Mouse (Mus musculus) brain, embryonic 18.5 days (tissue): Measurements from ENCODE around the gene Aip.

ENCODE experiments used
- DNase-seq: peaks from one replicate; pipeline ENCODE4 v3.0.0-alpha.2; 2012; ENCODE audit warnings: low read depth, low spot score

Gene Aip

GRCm38 (mm10) chr19:4125741-4126696 is at the start of gene Aip:
TSS of gene Aip (minus strand) at chr19:4125858.
- DNase-seq: peak; percentile 93

- DNase-seq: no peak
Measured at GRCm38 (mm10) chr19:4172925-4173324, 47.3 kb upstream of the Aip start.

DNA sequence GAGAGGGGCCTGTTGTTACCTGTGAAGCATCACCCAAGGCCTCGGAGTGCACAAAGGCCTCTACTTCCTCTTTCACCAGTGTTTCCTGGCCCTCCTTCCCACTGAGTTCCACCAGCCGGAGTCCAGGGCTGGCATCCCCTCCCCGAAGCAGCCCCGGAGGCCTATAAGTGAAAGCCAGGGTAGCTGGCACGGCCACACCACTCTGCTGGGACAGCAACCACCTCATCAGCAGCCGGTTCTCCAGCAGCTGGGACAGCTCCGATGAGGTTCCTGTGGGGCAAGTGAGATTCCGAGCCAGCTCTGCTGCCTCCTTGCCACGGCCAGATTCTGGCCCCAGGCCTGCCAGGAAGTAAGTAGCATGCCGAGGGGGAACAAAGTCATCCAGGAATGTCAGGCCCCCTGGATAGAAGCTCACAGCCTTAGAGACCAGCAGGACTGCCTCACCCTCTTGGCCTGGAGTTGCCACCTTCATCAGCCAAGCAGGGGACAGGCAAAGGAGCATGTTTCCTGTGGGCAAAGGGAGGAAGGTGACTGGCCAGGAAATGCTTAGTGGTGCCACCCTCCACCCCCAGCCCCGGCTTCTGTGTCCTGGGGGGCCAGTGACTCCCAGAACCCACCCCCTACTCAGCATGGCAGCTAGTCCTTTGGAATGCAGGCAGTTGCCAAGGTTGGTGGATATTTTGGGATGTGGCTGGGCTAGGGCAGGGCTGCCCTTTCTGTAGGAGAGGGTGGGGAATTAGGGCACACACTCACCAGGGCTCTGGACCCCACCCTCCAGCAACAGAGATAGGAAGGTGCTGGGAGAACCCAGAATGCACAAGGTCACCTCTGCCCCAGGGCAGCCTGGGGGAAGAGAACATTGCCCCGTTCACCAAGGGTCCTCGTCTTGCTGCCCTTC is 46.0 kb upstream of the Aip start:
- DNase-seq: no peak

DNA sequence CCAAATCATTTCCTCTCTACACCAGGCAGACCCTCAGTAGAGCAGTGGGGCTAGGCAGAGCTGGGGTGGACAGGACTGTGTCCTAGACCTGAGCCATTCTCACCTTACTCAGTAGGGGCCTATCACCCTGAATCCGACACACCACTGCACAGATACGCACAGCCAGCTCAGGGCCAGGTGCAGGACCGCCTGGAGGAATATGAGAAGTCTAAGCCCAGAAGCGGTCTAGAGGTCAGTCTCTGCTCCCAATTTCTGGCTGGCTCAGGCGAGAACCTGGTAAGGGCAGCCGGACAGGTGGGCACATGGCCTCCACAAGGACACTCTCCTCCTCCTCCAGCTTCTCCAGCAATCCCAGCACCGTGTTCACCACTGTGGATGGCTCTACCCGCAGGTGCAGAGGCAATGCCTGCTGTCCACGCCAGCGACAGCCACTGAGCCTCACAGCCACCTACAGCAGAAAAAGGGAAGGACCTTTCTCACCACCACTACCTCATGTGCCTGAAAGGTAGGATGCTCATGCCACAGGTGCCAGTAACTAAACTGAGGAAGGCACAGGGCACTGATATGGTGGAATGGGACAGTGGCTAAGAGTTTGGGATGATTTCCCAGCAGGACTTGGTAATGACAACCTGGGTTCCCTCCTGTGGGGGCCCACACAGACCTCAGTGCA is 45.2 kb upstream of the Aip start:
- DNase-seq: no peak

DNA sequence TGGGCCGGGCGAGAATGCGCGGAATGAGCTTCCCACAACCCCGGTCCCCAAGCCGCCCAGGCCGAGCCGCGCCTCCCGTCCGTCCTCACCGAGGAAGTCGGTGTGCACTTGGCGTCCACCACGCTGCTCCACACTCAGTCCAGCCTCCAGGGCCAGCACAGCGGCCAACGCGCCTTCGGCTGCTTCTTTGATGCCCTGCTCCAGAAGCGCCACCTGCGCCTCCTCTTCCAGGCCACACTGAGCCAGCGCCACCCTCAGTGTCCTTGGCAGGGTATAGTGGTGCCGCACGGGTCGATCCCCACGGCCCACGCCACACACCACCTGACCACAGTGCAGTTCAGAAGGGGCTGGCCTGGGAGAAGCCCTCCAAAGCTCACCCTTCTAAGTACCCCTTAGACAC is 44.2 kb upstream of the Aip start:
- DNase-seq: no peak

DNA sequence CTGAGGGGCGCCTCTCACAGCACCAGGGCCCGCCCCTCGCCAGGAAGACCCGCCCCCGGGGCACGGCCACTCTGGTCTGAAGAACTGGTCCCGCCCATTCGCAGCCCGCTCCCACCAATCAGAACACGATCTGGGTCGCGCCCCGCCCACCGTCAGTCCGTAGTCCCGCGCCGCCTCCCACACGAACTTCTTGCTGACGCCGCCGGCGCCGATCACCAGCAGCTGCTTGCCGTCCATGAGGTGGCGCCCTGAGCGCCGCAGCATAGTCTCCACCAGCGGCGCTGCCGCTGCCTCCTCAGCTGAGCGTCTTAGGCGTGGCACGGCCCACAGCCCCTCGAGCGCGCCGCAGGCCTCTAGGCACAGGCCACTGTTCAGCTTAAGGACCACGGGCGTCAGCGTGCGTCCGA is 43.7 kb upstream of the Aip start:
- DNase-seq: peak; percentile 97

DNA sequence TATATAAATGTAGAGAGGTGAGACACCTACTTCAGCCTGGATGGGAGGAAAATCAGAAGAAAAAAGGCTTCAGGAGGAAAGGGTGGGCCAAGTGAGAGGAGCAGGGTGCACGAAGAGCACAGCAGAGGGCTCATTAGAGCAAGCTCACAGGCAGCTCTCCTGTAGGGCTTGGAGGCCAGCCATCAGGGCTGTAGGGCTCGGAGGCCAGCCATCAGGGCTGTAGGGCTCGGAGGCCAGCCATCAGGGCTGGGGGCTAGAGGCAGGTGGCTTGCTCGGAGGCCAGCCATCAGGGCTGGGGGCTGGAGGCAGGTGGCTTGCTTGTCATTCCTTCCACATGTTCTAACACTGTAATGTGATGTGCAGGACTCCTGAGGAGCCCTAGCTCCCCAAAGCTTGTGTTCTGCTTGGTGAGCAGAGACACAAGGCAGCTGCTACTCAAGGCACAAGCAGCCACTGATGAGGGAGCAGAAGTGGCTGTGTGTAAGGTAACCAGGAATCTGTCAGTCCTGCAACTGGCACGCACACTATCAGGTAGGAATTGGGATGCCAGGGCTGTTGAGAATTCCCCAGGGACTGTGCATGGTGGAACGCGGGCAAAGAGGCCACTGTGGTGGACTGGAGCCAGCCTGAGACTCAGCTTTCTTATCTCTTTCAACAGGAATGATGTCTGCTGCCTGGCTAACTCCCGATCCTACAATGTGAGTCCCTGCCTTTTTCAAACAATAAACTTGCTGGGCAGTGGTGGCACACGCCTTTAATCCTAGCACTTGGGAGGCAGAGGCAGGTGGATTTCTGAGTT is 41.2 kb upstream of the Aip start:
- no peak for DNase-seq

DNA sequence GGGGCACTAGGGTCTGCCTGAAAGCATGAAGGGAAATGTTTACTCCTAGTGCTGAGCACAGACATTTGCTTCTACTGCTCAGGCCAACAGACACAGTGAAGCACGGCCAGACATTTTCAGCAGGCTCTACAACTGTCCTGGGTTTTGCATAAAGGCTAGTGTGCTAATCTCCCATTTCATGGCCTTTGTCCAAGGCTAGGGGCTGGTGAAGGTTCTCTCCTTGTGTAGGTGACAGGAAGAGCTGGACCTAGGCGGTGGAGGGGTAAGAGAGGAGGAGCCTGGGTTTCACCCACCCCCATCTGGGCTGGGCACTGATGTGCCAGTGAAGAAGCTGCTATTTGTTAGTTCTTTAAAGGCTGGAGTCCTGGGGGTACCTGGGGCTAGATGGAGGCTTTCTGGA is 39.1 kb upstream of the Aip start:
- no peak for DNase-seq

DNA sequence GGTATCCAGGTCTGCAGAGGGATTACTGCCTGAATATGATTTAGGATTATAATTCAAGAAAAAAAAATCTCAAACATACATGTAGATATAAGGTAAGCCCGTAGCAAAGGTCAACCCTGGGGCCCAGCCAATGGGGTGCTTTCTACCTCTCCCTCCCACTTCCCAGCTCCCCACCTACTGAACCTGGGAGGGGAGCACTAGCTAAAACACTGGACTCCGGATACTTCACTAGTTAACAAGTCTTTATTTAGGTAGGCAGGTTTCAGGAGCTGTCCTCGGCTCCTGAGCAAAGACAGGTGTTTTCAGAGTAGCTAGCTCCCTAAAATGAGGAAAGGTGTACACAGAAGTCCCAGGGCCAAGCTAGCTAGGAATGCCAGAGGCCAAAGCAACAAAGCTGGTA is 38.4 kb upstream of the Aip start:
- no peak for DNase-seq

DNA sequence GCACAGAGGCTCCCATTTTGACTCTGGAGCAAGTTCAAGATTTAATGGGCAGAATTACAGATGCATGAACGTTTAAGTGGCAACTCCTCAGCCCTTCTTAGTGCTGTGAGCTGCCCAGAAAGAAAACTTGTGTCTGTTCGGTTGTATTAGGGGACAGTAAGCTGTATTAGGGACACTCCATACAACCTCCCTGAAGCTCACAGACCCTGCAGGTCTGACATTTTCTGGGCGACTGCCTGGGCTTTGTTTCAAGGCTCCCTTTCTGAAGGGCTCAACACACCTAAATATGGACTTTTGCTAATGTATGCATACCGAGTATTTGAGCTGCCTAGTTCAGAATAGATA is 37.9 kb upstream of the Aip start:
- DNase-seq: no peak

- peak; percentile 94 for DNase-seq
Measured at GRCm38 (mm10) chr19:4162646-4163542, 37.2 kb upstream of the Aip start, which contains the start of gene Rps6kb2. TSS of gene Rps6kb2 (minus strand) at chr19:4163354.

GRCm38 (mm10) chr19:4159049-4159448 is 33.4 kb upstream of the Aip start:
- no peak for DNase-seq

- DNase-seq: no peak
Measured at GRCm38 (mm10) chr19:4156771-4157170, 31.1 kb upstream of the Aip start.

DNA sequence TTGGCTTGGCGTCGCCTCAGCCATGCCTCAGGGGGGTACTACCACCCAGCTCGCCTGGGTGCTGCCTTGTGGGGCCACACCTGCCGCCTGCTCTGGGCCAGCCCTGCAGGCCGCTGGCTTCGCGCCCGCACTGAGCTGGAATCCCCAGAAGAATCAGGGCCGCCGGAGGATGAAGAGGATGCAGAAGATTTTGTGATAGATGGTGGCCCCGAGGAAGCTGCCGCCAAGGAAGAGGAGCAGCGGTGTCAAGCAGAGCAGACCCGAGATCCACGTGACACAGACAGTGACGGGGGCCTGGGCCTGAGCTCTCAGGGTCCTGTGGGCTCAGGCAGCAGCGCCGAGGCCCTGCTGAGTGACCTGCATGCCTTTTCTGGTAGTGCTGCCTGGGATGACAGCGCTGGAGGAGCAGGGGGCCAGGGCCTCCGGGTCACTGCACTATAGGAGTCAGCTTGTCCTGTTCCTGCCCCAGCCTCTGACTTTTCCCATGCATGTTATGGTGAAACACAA is 30.5 kb upstream of the Aip start:
- DNase-seq: no peak

GRCm38 (mm10) chr19:4155223-4156072 is 29.8 kb upstream of the Aip start:
- no peak for DNase-seq

DNA sequence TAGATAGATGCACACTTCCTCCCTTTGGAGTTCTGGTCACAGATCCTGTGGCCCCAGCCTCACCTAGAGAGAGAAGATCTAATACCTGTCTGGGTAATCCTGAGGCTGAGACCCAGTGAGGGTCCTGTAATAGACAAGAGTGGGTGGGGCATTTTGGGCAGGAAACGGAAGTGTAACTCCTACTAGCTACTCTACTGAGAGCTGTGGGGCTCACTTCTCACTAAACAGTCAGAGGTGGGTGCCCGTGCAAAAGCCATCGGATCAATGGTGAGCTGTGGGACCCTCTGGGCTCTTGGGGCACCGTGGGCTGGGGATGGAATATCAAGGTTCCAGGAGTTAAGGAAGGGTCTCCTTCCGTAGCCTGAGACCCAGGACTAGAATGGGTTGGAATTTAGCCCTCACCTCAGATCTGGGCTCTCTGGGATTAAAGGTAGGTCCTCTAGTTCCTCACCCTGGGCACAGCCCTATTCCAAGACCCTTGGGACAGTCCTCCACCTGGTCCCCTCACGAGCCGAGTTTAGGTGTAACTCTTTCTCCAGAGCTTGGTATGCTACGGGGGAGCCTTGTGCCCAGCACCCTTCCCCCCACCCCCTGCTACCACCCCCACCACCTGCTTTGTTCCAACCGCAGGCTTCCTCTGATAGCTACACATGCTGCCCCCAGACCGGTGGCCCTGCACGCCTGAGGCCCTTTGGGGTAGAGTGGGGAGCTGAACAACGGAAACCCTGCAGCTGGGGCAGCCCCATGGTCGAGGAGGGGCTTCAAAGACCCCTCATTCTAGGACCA is 29.0 kb upstream of the Aip start:
- DNase-seq: no peak

- no peak for DNase-seq
Measured at GRCm38 (mm10) chr19:4153232-4153654, 27.6 kb upstream of the Aip start, which contains the start of gene Ptprcap. TSS of gene Ptprcap (plus strand) at chr19:4153604.
